16 mouse cellular contexts compared by ENCODE assay signal in the genomic region with DNA sequence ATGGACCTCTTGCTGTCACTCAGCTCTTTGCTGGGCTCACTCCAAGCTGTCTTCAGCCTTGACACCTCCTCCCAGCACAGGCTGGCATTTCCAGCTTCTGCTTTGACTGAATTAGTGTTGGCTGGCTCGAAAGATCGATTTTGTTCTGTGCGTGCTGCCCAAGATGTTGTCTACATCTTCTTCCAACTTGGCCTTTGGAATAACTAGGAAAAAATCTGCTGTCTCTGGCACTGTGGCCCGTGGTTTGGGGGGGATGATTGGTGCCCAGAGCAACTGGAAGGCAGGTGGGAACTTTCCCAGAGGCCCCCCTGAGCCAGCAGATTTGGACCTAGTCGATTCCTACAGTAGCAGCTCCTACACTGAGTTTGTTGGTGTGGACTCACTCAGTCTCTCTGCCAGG.
A peak's percentile ranks its signal among the peaks of the same experiment; 100 is the strongest.
DNase-seq lines count a peak whose midpoint lies in the region; ATAC-seq and TF ChIP-seq lines count a peak whose summit lies in the region.
"Had no signal": no experiment of that assay in that cellular context is flagged by ENCODE, and none has a peak within 500 bp of the region (broad histone marks: within the 10 kb centered on the region; RNA-seq: fewer than 3 reads in every experiment).

No protein-coding gene starts in this region.

- no peak for TF ChIP-seq POLR2A in cerebellum, adult 2 months (IDR thresholded peaks at IDR 0.05; ENCODE audit: borderline replicate concordance, insufficient read depth, low read length)

- no peak overlapping the region for H3K4me3 ChIP-seq in cerebellum, adult 2 months (replicated peaks; ENCODE audit: insufficient read depth, low read depth, low read length)
- no peak overlapping the region for H3K4me3 ChIP-seq in intestine, embryonic 16.5 days (ENCODE audit: low read length)
- H3K4me3 ChIP-seq: hindbrain, embryonic 10.5 days; kidney, embryonic 15.5 days; midbrain, embryonic 13.5 days; myocyte had no signal

- no peak for TF ChIP-seq CTCF in cerebellum, adult 2 months (IDR thresholded peaks at IDR 0.05; ENCODE audit: borderline replicate concordance, insufficient read depth, low read depth, low read length)

- no peaks in the 10 kb centered on the region for H3K36me3 ChIP-seq in intestine, embryonic 16.5 days (ENCODE audit: control insufficient read depth, insufficient read depth, low read length)
- H3K36me3 ChIP-seq: hindbrain, embryonic 10.5 days; kidney, embryonic 15.5 days; midbrain, embryonic 13.5 days had no signal

- intact Hi-C loops in left cerebral cortex, postnatal 36 days (cut with DNase I), result no loop called here

- 26% methylated on average over 5 of the region's 5 CpGs for WGBS in cerebellum, adult 2 months
- 72% methylated on average over 5 of the region's 5 CpGs for WGBS in intestine, embryonic 16.5 days

- H3K4me1 ChIP-seq in cerebellum, adult 2 months (ENCODE audit: control insufficient read depth, insufficient read depth, low read length), result no peaks in the 10 kb centered on the region
- H3K4me1 ChIP-seq in intestine, embryonic 16.5 days (ENCODE audit: control insufficient read depth, insufficient read depth, low read length), result no peaks in the 10 kb centered on the region
- H3K4me1 ChIP-seq: kidney, embryonic 15.5 days; midbrain, embryonic 13.5 days had no signal

- peak; percentile 47 to 57 for DNase-seq in cerebellum, postnatal 14 days
- no peak for DNase-seq in cerebellum, adult 2 months
- DNase-seq in right cerebral cortex, adult 18-20 months, result peak; percentile 17
- no peak for DNase-seq in right cerebral cortex, postnatal 14 days
- peak; percentile 20 to 21 for DNase-seq in left cerebral cortex, postnatal 36 days (ENCODE audit: low spot score in 2 of 2)
- DNase-seq in embryo, embryonic 10 days (ENCODE audit: low spot score), result no peak
- no peak for DNase-seq in retina, embryonic 14.5 days (ENCODE audit: low spot score)
- DNase-seq: adrenal gland, postnatal 14 days; gastrocnemius, postnatal 36 days; lung, postnatal 4 days had no signal

- H3K27ac ChIP-seq in cerebellum, adult 2 months (ENCODE audit: insufficient read depth, low read length), result no peak overlapping the region
- H3K27ac ChIP-seq in intestine, embryonic 16.5 days (ENCODE audit: low read length), result no peak overlapping the region
- H3K27ac ChIP-seq: hindbrain, embryonic 10.5 days; kidney, embryonic 15.5 days; midbrain, embryonic 13.5 days had no signal

- no peaks in the 10 kb centered on the region for H3K9me3 ChIP-seq in intestine, embryonic 16.5 days (ENCODE audit: control insufficient read depth, low read length)
- H3K9me3 ChIP-seq: hindbrain, embryonic 10.5 days; kidney, embryonic 15.5 days; midbrain, embryonic 13.5 days had no signal

- no peaks in the 10 kb centered on the region for H3K27me3 ChIP-seq in cerebellum, adult 2 months (ENCODE audit: control insufficient read depth, insufficient read depth, low read length)
- H3K27me3 ChIP-seq in intestine, embryonic 16.5 days (replicated peaks; ENCODE audit: control insufficient read depth, insufficient read depth, low read length), result no peaks in the 10 kb centered on the region
- H3K27me3 ChIP-seq: kidney, embryonic 15.5 days; midbrain, embryonic 13.5 days had no signal

- no peak for ATAC-seq in intestine, embryonic 16.5 days
- ATAC-seq: inflammation-experienced regulatory T-cells, adult 6 months; midbrain, embryonic 13.5 days had no signal

- H3K4me2 ChIP-seq in intestine, embryonic 16.5 days (ENCODE audit: low read depth, low read length), result no peak overlapping the region
- H3K4me2 ChIP-seq: kidney, embryonic 15.5 days; midbrain, embryonic 13.5 days had no signal

- no peak overlapping the region for H3K9ac ChIP-seq in intestine, embryonic 16.5 days (ENCODE audit: low read depth, low read length)
- H3K9ac ChIP-seq: kidney, embryonic 15.5 days; midbrain, embryonic 13.5 days had no signal

Comparison
In these comparisons a context has a peak if more than half of its experiments do, and no peak if none do; other contexts are left out.
1. DNase-seq: peak in cerebellum, postnatal 14 days (2 of 2), right cerebral cortex, adult 18-20 months (single experiment) and left cerebral cortex, postnatal 36 days (2 of 2); none in cerebellum, adult 2 months (0 of 2), right cerebral cortex, postnatal 14 days (single experiment), embryo, embryonic 10 days (single experiment) and retina, embryonic 14.5 days (single experiment).